Mouse (Mus musculus): Measurements from ENCODE around the gene Pbsn. TPM values are rescaled to one million over a fixed set of nuclear protein-coding genes. Genes with fewer than 3 reads are reported as not detected.
"Not testable (repeated sequence)": the region's sequence is repeated elsewhere in the genome, so short reads cannot be mapped to it uniquely, and the experiment has no call there.

Gene Pbsn
- not detected in 2 replicates for polyA plus RNA-seq (2012)

- no peaks in the 10 kb centered on the region for H3K9me3 ChIP-seq (ENCODE audit: control insufficient read depth, low read length)
- H3K4me3 ChIP-seq (replicated peaks), result no peak within 1 kb of the TSS
- no peaks in the 10 kb centered on the region for H3K36me3 ChIP-seq (ENCODE audit: control insufficient read depth)
- no peaks in the 10 kb centered on the region for H3K4me1 ChIP-seq (ENCODE audit: control insufficient read depth)
- no peaks in the 10 kb centered on the region for H3K27me3 ChIP-seq (ENCODE audit: control insufficient read depth)
- TF ChIP-seq GATA1 (IDR thresholded peaks at IDR 0.05; ENCODE audit: low read length), result no peak
- no peak for TF ChIP-seq TAL1 (IDR thresholded peaks at IDR 0.05; ENCODE audit: low read length)
Observed at GRCm38 (mm10) chrX:77853523-77853922, at the start of gene Pbsn. Gene Pbsn, minus strand, starts transcription at chrX:77853623.

DNA sequence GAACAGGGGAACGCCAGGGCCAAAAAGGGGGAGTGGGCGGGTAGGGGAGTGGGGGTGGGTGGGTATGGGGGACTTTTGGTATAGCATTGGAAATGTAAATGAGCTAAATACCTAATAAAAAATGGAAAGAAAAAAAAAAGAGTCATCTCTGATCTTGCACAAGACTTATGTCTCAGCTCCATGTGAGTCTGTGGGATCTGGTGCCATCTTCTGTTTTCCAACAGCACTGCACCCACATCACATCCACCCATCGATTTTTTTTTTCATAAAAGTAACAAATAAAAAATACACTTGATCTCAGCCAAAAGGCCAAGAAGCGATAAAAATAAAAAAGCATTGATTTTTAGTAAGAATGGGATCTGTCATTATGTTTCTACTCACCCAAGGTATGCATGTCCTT, 26.6 kb upstream of the Pbsn start:
- H3K36me3 ChIP-seq (ENCODE audit: control insufficient read depth); H3K4me3 ChIP-seq (replicated peaks); H3K4me1 ChIP-seq (ENCODE audit: control insufficient read depth); H3K9me3 ChIP-seq (ENCODE audit: control insufficient read depth, low read length); H3K27me3 ChIP-seq (ENCODE audit: control insufficient read depth): not testable (repeated sequence)

- H3K36me3 ChIP-seq (ENCODE audit: control insufficient read depth); H3K4me1 ChIP-seq (ENCODE audit: control insufficient read depth); H3K4me3 ChIP-seq (replicated peaks); H3K27me3 ChIP-seq (ENCODE audit: control insufficient read depth); H3K9me3 ChIP-seq (ENCODE audit: control insufficient read depth, low read length): not testable (repeated sequence)
Observed at GRCm38 (mm10) chrX:77864458-77864857, 11.0 kb upstream of the Pbsn start, which contains the start of gene Gm14744. Gene Gm14744, plus strand, starts transcription at chrX:77864758.

GRCm38 (mm10) chrX:77812031-77812430, 41.4 kb downstream of the Pbsn start:
- H3K4me1 ChIP-seq (ENCODE audit: control insufficient read depth), result no peaks in the 10 kb centered on the region
- H3K36me3 ChIP-seq (ENCODE audit: control insufficient read depth), result no peaks in the 10 kb centered on the region
- no peak overlapping the region for H3K4me3 ChIP-seq (replicated peaks)
- H3K9me3 ChIP-seq (ENCODE audit: control insufficient read depth, low read length), result no peaks in the 10 kb centered on the region
- H3K27me3 ChIP-seq (ENCODE audit: control insufficient read depth), result no peaks in the 10 kb centered on the region
- TF ChIP-seq TAL1 (IDR thresholded peaks at IDR 0.05; ENCODE audit: low read length) (no peak), GATA1 (IDR thresholded peaks at IDR 0.05; ENCODE audit: low read length) (no peak)

DNA sequence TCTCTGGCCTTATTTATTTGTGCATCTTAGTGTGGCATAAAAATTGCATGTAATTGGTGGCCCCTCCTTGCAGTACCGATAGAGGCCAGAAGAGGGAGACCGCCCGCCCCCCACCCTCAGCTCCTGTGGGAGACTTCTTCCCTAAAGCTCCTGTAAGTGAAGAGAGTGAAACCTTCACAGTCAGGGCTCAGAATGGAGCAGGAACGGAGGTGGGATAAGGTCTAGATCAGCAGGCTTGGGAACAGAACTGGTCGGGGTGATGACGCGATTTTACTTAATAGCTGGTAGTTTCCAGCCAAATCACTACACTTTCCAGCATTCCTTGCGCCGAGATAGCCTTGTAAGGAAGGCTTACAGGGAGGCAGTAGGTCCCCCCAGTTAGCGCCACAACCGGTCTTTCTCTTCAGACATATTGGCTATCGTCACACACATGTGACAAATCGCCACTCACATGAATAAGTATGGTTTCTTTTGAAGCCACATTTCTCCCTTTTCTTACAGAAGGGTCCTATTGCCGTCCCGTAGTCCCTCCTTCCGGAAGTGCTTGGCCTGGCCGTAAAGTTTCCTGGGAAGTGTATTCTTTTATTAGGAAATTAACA, 42.7 kb downstream of the Pbsn start:
- no peaks in the 10 kb centered on the region for H3K36me3 ChIP-seq (ENCODE audit: control insufficient read depth)
- H3K4me1 ChIP-seq (ENCODE audit: control insufficient read depth), result no peaks in the 10 kb centered on the region
- no peaks in the 10 kb centered on the region for H3K27me3 ChIP-seq (ENCODE audit: control insufficient read depth)
- no peaks in the 10 kb centered on the region for H3K9me3 ChIP-seq (ENCODE audit: control insufficient read depth, low read length)
- TF ChIP-seq GATA1 (IDR thresholded peaks at IDR 0.05; ENCODE audit: low read length) (no peak), TAL1 (IDR thresholded peaks at IDR 0.05; ENCODE audit: low read length) (no peak)
- peak overlapping the region; percentile 54 for H3K4me3 ChIP-seq (replicated peaks)

- TF ChIP-seq TAL1 (IDR thresholded peaks at IDR 0.05; ENCODE audit: low read length) (no peak), GATA1 (IDR thresholded peaks at IDR 0.05; ENCODE audit: low read length) (no peak)
- H3K4me3 ChIP-seq (replicated peaks), result no peak overlapping the region
- no peaks in the 10 kb centered on the region for H3K36me3 ChIP-seq (ENCODE audit: control insufficient read depth)
- no peaks in the 10 kb centered on the region for H3K27me3 ChIP-seq (ENCODE audit: control insufficient read depth)
- H3K4me1 ChIP-seq (ENCODE audit: control insufficient read depth), result no peaks in the 10 kb centered on the region
- no peaks in the 10 kb centered on the region for H3K9me3 ChIP-seq (ENCODE audit: control insufficient read depth, low read length)
Observed at GRCm38 (mm10) chrX:77808602-77809001, 44.8 kb downstream of the Pbsn start.

DNA sequence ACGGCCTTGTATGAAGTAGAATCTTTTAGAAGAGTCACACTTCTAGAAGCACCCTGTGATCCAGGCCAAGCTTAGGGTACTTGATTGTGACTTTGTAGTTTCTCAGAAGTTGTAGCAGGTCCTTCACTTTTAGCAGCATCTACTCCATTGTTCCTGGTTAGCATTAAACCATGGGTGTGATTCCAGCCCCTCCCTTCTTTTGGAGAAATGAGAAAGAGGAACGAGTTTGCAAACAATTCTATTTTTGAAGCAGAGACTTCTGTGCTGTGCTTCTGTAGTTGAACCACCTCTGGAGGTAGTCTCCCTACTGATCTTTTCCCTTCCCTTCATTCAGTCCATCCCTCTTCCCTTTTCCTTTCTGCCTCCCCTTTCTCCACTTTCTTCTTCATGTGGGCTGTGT, 51.1 kb downstream of the Pbsn start:
- TF ChIP-seq TAL1 (IDR thresholded peaks at IDR 0.05; ENCODE audit: low read length) (no peak), GATA1 (IDR thresholded peaks at IDR 0.05; ENCODE audit: low read length) (no peak)
- no peaks in the 10 kb centered on the region for H3K4me1 ChIP-seq (ENCODE audit: control insufficient read depth)
- H3K27me3 ChIP-seq (ENCODE audit: control insufficient read depth), result no peaks in the 10 kb centered on the region
- no peak overlapping the region for H3K4me3 ChIP-seq (replicated peaks)
- no peaks in the 10 kb centered on the region for H3K36me3 ChIP-seq (ENCODE audit: control insufficient read depth)
- no peaks in the 10 kb centered on the region for H3K9me3 ChIP-seq (ENCODE audit: control insufficient read depth, low read length)

- TF ChIP-seq GATA1 (IDR thresholded peaks at IDR 0.05; ENCODE audit: low read length) (no peak), TAL1 (IDR thresholded peaks at IDR 0.05; ENCODE audit: low read length) (no peak)
- H3K4me1 ChIP-seq (ENCODE audit: control insufficient read depth), result peaks cover under 1% of the 10 kb centered on the region
- no peaks in the 10 kb centered on the region for H3K36me3 ChIP-seq (ENCODE audit: control insufficient read depth)
- H3K27me3 ChIP-seq (ENCODE audit: control insufficient read depth), result no peaks in the 10 kb centered on the region
- H3K4me3 ChIP-seq (replicated peaks), result no peak overlapping the region
- no peaks in the 10 kb centered on the region for H3K9me3 ChIP-seq (ENCODE audit: control insufficient read depth, low read length)
Observed at GRCm38 (mm10) chrX:77801543-77801942, 51.9 kb downstream of the Pbsn start.

DNA sequence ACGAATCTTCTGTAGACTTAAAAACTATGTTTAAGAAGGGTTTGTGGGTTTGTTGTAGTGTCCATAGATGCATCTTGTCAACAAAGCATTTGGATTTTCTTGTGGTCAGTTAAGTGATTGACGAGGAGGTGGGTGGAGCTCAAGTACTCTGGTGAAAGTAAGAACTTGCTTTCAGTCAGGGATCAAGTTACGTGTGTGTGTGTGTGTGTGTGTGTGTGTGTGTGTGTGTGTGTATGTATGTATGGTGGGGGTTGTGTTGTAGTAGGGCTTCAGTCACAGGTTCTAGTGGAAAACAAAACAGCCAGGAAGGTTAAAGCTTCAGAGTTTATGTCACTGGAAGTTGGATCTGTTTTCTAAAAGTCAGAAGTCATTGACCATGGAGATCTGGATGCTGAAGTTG, 53.9 kb downstream of the Pbsn start:
- Histone ChIP-seq H3K9me3 (ENCODE audit: control insufficient read depth, low read length) (peaks cover 7% of the 10 kb centered on the region; the same call in 1 of the 2 replicates), H3K4me1 (ENCODE audit: control insufficient read depth) (peaks cover 16% of the 10 kb centered on the region), H3K36me3 (ENCODE audit: control insufficient read depth) (no peaks in the 10 kb centered on the region), H3K27me3 (ENCODE audit: control insufficient read depth) (peaks cover 4% of the 10 kb centered on the region; the same call in 1 of the 2 replicates), H3K4me3 (replicated peaks) (no peak overlapping the region)
- no peak for TF ChIP-seq GATA1 (IDR thresholded peaks at IDR 0.05; ENCODE audit: low read length)
- no peak for TF ChIP-seq TAL1 (IDR thresholded peaks at IDR 0.05; ENCODE audit: low read length)

DNA sequence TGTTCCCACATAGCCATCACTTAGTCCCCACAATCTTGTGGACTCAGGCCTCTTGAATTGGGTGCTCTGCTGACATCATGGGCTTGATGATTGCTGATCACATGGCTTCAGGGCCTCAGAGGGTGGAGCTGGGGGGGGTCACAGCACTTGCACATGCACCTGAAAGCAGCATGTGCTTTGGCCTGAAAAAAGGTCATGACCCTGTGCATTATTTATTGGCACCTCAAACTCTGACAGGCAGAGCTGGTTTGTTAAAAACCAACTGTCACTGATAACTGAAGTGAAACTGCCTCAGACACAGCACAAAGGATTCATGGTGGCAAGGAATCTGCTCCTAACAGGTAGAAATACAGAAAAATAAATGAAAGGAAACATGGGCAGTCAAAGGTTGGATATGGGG, 55.6 kb downstream of the Pbsn start:
- Histone ChIP-seq H3K4me3 (replicated peaks) (no peak overlapping the region), H3K27me3 (ENCODE audit: control insufficient read depth) (peaks cover 4% of the 10 kb centered on the region; the same call in 1 of the 2 replicates), H3K36me3 (ENCODE audit: control insufficient read depth) (no peaks in the 10 kb centered on the region), H3K9me3 (ENCODE audit: control insufficient read depth, low read length) (peaks cover 7% of the 10 kb centered on the region; the same call in 1 of the 2 replicates), H3K4me1 (ENCODE audit: control insufficient read depth) (peaks cover 16% of the 10 kb centered on the region)
- TF ChIP-seq GATA1 (IDR thresholded peaks at IDR 0.05; ENCODE audit: low read length), result no peak
- TF ChIP-seq TAL1 (IDR thresholded peaks at IDR 0.05; ENCODE audit: low read length), result no peak

All from erythroblast, embryonic 14.5 days (primary cell).